Mouse (Mus musculus): ENCODE results near the gene Aldh1a2. TPM values are rescaled to one million over a fixed set of nuclear protein-coding genes. Genes with fewer than 3 reads are reported as not detected.

Aldh1a2 gene
- polyA plus RNA-seq, 1 experiment, result 0.56 TPM

GRCm38 (mm10) chr9:71323303-71323952 lies 107.8 kb downstream of the Aldh1a2 start:
- WGBS, result 68% methylated on average over 1 of the region's 1 CpGs

GRCm38 (mm10) chr9:71324060-71324459 lies 108.5 kb downstream of the Aldh1a2 start:
- Histone ChIP-seq H3K36me3 (ENCODE audit: control insufficient read depth, insufficient read depth, low read length) (no peaks in the 10 kb centered on the region), H3K4me3 (ENCODE audit: extremely low read depth, insufficient read depth, insufficient read length) (no peak overlapping the region), H3K27ac (ENCODE audit: insufficient read depth, low read length) (no peak overlapping the region), H3K27me3 (ENCODE audit: control insufficient read depth, insufficient read depth, low read length) (no peaks in the 10 kb centered on the region), H3K4me1 (ENCODE audit: control insufficient read depth, insufficient read depth, insufficient read length) (no peaks in the 10 kb centered on the region)
- DNase-seq (ENCODE audit: low read depth in 1 of 2, low spot score in 2 of 2), result no peak
- WGBS, result 78% methylated on average over 5 of the region's 5 CpGs
- TF ChIP-seq POLR2A (IDR thresholded peaks at IDR 0.05; ENCODE audit: low read depth, low read length) (no peak), CTCF (IDR thresholded peaks at IDR 0.05; ENCODE audit: extremely low read depth, insufficient read depth, insufficient read length, insufficient replicate concordance) (no peak)

More at GRCm38 (mm10) chr9:71323303-71323952, 107.8 kb downstream of the Aldh1a2 start:
- Histone ChIP-seq H3K27me3 (ENCODE audit: control insufficient read depth, insufficient read depth, low read length) (no peaks in the 10 kb centered on the region), H3K4me3 (ENCODE audit: extremely low read depth, insufficient read depth, insufficient read length) (no peak overlapping the region), H3K36me3 (ENCODE audit: control insufficient read depth, insufficient read depth, low read length) (no peaks in the 10 kb centered on the region), H3K27ac (ENCODE audit: insufficient read depth, low read length) (no peak overlapping the region), H3K4me1 (ENCODE audit: control insufficient read depth, insufficient read depth, insufficient read length) (no peaks in the 10 kb centered on the region)
- no peak for DNase-seq (ENCODE audit: low read depth in 1 of 2, low spot score in 2 of 2)
- no peak for TF ChIP-seq POLR2A (IDR thresholded peaks at IDR 0.05; ENCODE audit: low read depth, low read length)
- no peak for TF ChIP-seq CTCF (IDR thresholded peaks at IDR 0.05; ENCODE audit: extremely low read depth, insufficient read depth, insufficient read length, insufficient replicate concordance)

- no peak overlapping the region for H3K4me3 ChIP-seq (ENCODE audit: extremely low read depth, insufficient read depth, insufficient read length)
These were observed 110.7 kb downstream of the Aldh1a2 start for GRCm38 (mm10) chr9:71326261-71326660.

GRCm38 (mm10) chr9:71331661-71332060 lies 116.1 kb downstream of the Aldh1a2 start:
- Histone ChIP-seq H3K36me3 (ENCODE audit: control insufficient read depth, insufficient read depth, low read length) (no peaks in the 10 kb centered on the region), H3K27me3 (ENCODE audit: control insufficient read depth, insufficient read depth, low read length) (no peaks in the 10 kb centered on the region), H3K4me1 (ENCODE audit: control insufficient read depth, insufficient read depth, insufficient read length) (no peaks in the 10 kb centered on the region), H3K4me3 (ENCODE audit: extremely low read depth, insufficient read depth, insufficient read length) (no peak overlapping the region), H3K27ac (ENCODE audit: insufficient read depth, low read length) (no peak overlapping the region)
- DNase-seq (ENCODE audit: low read depth in 1 of 2, low spot score in 2 of 2), result no peak
- TF ChIP-seq POLR2A (IDR thresholded peaks at IDR 0.05; ENCODE audit: low read depth, low read length), result no peak
- WGBS, result 72% methylated on average over 3 of the region's 3 CpGs

More at GRCm38 (mm10) chr9:71326261-71326660, 110.7 kb downstream of the Aldh1a2 start:
- Histone ChIP-seq H3K36me3 (ENCODE audit: control insufficient read depth, insufficient read depth, low read length) (no peaks in the 10 kb centered on the region), H3K27me3 (ENCODE audit: control insufficient read depth, insufficient read depth, low read length) (no peaks in the 10 kb centered on the region), H3K27ac (ENCODE audit: insufficient read depth, low read length) (no peak overlapping the region), H3K4me1 (ENCODE audit: control insufficient read depth, insufficient read depth, insufficient read length) (no peaks in the 10 kb centered on the region)
- no peak for TF ChIP-seq CTCF (IDR thresholded peaks at IDR 0.05; ENCODE audit: extremely low read depth, insufficient read depth, insufficient read length, insufficient replicate concordance)
- no peak for TF ChIP-seq POLR2A (IDR thresholded peaks at IDR 0.05; ENCODE audit: low read depth, low read length)
- DNase-seq (ENCODE audit: low read depth in 1 of 2, low spot score in 2 of 2), result no peak
- WGBS, result 87% methylated on average over 4 of the region's 4 CpGs

- H3K27ac ChIP-seq (ENCODE audit: insufficient read depth, low read length), result no peak overlapping the region
- no peak for DNase-seq (ENCODE audit: low read depth in 1 of 2, low spot score in 2 of 2)
- H3K27me3 ChIP-seq (ENCODE audit: control insufficient read depth, insufficient read depth, low read length), result no peaks in the 10 kb centered on the region
- H3K36me3 ChIP-seq (ENCODE audit: control insufficient read depth, insufficient read depth, low read length), result no peaks in the 10 kb centered on the region
- WGBS, result 58% methylated on average over 4 of the region's 4 CpGs
- no peaks in the 10 kb centered on the region for H3K4me1 ChIP-seq (ENCODE audit: control insufficient read depth, insufficient read depth, insufficient read length)
- H3K4me3 ChIP-seq (ENCODE audit: extremely low read depth, insufficient read depth, insufficient read length), result no peak overlapping the region
- TF ChIP-seq CTCF (IDR thresholded peaks at IDR 0.05; ENCODE audit: extremely low read depth, insufficient read depth, insufficient read length, insufficient replicate concordance) (no peak), POLR2A (IDR thresholded peaks at IDR 0.05; ENCODE audit: low read depth, low read length) (no peak)
These were observed 121.1 kb downstream of the Aldh1a2 start for GRCm38 (mm10) chr9:71336674-71337073.

GRCm38 (mm10) chr9:71337425-71337824 lies 121.8 kb downstream of the Aldh1a2 start:
- TF ChIP-seq CTCF (IDR thresholded peaks at IDR 0.05; ENCODE audit: extremely low read depth, insufficient read depth, insufficient read length, insufficient replicate concordance), result no peak
- no peak overlapping the region for H3K27ac ChIP-seq (ENCODE audit: insufficient read depth, low read length)
- H3K4me1 ChIP-seq (ENCODE audit: control insufficient read depth, insufficient read depth, insufficient read length), result no peaks in the 10 kb centered on the region
- no peak overlapping the region for H3K4me3 ChIP-seq (ENCODE audit: extremely low read depth, insufficient read depth, insufficient read length)
- DNase-seq (ENCODE audit: low read depth in 1 of 2, low spot score in 2 of 2), result no peak
- no peaks in the 10 kb centered on the region for H3K36me3 ChIP-seq (ENCODE audit: control insufficient read depth, insufficient read depth, low read length)
- no peaks in the 10 kb centered on the region for H3K27me3 ChIP-seq (ENCODE audit: control insufficient read depth, insufficient read depth, low read length)
- 91% methylated on average over 3 of the region's 3 CpGs for WGBS

GRCm38 (mm10) chr9:71340116-71340515 lies 124.5 kb downstream of the Aldh1a2 start:
- TF ChIP-seq POLR2A (IDR thresholded peaks at IDR 0.05; ENCODE audit: low read depth, low read length) (no peak), CTCF (IDR thresholded peaks at IDR 0.05; ENCODE audit: extremely low read depth, insufficient read depth, insufficient read length, insufficient replicate concordance) (no peak)
- H3K4me3 ChIP-seq (ENCODE audit: extremely low read depth, insufficient read depth, insufficient read length), result no peak overlapping the region

More at GRCm38 (mm10) chr9:71340116-71340515, 124.5 kb downstream of the Aldh1a2 start:
- Histone ChIP-seq H3K4me1 (ENCODE audit: control insufficient read depth, insufficient read depth, insufficient read length) (no peaks in the 10 kb centered on the region), H3K27ac (ENCODE audit: insufficient read depth, low read length) (no peak overlapping the region), H3K27me3 (ENCODE audit: control insufficient read depth, insufficient read depth, low read length) (no peaks in the 10 kb centered on the region), H3K36me3 (ENCODE audit: control insufficient read depth, insufficient read depth, low read length) (no peaks in the 10 kb centered on the region)
- no peak for DNase-seq (ENCODE audit: low read depth in 1 of 2, low spot score in 2 of 2)
- 27% methylated on average over 5 of the region's 5 CpGs for WGBS

Other genes starting within 250 kb of the Aldh1a2 start
- 2.2 and 2.4 TPM in 2 replicates for gene Aqp9, start 47.1 kb upstream of the Aldh1a2 start, polyA plus RNA-seq (2012; rRNA removed)